Mouse (Mus musculus) midbrain, embryonic 15.5 days (tissue): ENCODE measurements at regions not wholly inside any gene's neighbourhood (a gene's known extent, or its start where the extent isn't known, plus 50 kb on each side); places are given as distances from the start of the nearest gene placed in this dataset.
A peak's percentile ranks its signal among the peaks of the same experiment; 100 is the strongest.

Source experiments
- ATAC-seq: fragments of 200-750 bp; cut with Nextera tagmentation; replicated peaks from 2 replicates; pipeline ENCODE4 v1.8.0; 2017; ENCODE audit warnings: moderate TSS enrichment
- H3K27ac ChIP-seq: fragments of 300-500 bp; sonication (generic); 2 replicates; pipeline ENCODE4 v1.5.1; 2015; ENCODE audit warnings: mild to moderate bottlenecking, inconsistent platforms
- H3K27me3 ChIP-seq: fragments of 300-500 bp; sonication (generic); replicated peaks from 2 replicates; pipeline ENCODE4 v1.6.1; 2015; ENCODE audit warnings: inconsistent platforms
- H3K36me3 ChIP-seq: fragments of 300-500 bp; sonication (generic); replicated peaks from 2 replicates; pipeline ENCODE4 v1.6.1; 2015; ENCODE audit warnings: inconsistent platforms
- H3K4me1 ChIP-seq: fragments of 300-500 bp; sonication (generic); 2 replicates; pipeline ENCODE4 v1.6.1; 2015; ENCODE audit warnings: inconsistent platforms
- H3K4me2 ChIP-seq: fragments of 300-500 bp; sonication (generic); 2 replicates; pipeline ENCODE4 v1.6.1; 2015; ENCODE audit warnings: inconsistent platforms, mild to moderate bottlenecking, moderate library complexity
- H3K4me3 ChIP-seq: fragments of 300-500 bp; sonication (generic); 2 replicates; pipeline ENCODE4 v1.5.1; 2015; ENCODE audit warnings: mild to moderate bottlenecking, inconsistent platforms
- H3K9ac ChIP-seq: fragments of 300-500 bp; sonication (generic); 2 replicates; pipeline ENCODE4 v1.6.1; 2015; ENCODE audit warnings: mild to moderate bottlenecking, inconsistent platforms
- H3K9me3 ChIP-seq: fragments of 300-500 bp; sonication (generic); 2 replicates; pipeline ENCODE4 v1.6.1; 2016; ENCODE audit warnings: inconsistent platforms
- WGBS: fragments of 180-500 bp; shearing (Covaris S2); methylation state at CpG from one replicate; pipeline ENCODE4 v1.1.7; 2015; ENCODE audit warnings: mixed read lengths; 5-methylcytosine and 5-hydroxymethylcytosine counted together

- Histone ChIP-seq H3K27me3 (0 out of 2 replicates have a peak, but pooled peaks cover 3% of the 10 kb centered on the region), H3K9ac (no peak overlapping the region), H3K4me2 (no peak overlapping the region), H3K9me3 (no peaks in the 10 kb centered on the region), H3K4me1 (peaks cover 27% of the 10 kb centered on the region), H3K27ac (no peak overlapping the region), H3K4me3 (no peak overlapping the region), H3K36me3 (no peaks in the 10 kb centered on the region)
- WGBS = 30% methylated on average over 9 of the region's 9 CpGs
- ATAC-seq = no peak
Observed at GRCm38 (mm10) chr13:57314512-57314911, 418.7 kb upstream of the Trpc7 start.

- H3K27me3 ChIP-seq = 0 out of 2 replicates have a peak, but pooled peaks cover 3% of the 10 kb centered on the region
- no peak overlapping the region for H3K4me2 ChIP-seq
- H3K9ac ChIP-seq = no peak overlapping the region
- no peak for ATAC-seq
- H3K27ac ChIP-seq = no peak overlapping the region
- no peaks in the 10 kb centered on the region for H3K36me3 ChIP-seq
- H3K9me3 ChIP-seq = no peaks in the 10 kb centered on the region
- peaks cover 27% of the 10 kb centered on the region for H3K4me1 ChIP-seq
- WGBS = 40% methylated on average over 2 of the region's 2 CpGs
- H3K4me3 ChIP-seq = no peak overlapping the region
Observed at GRCm38 (mm10) chr13:57313731-57314130, 417.9 kb upstream of the Trpc7 start.

- 70% methylated on average over 2 of the region's 2 CpGs for WGBS
- H3K27ac ChIP-seq = no peak overlapping the region
- H3K36me3 ChIP-seq = no peaks in the 10 kb centered on the region
- ATAC-seq = no peak
- H3K9me3 ChIP-seq = no peaks in the 10 kb centered on the region
- no peak overlapping the region for H3K4me3 ChIP-seq
- H3K9ac ChIP-seq = no peak overlapping the region
- 0 out of 2 replicates have a peak, but pooled peaks cover 5% of the 10 kb centered on the region for H3K27me3 ChIP-seq
- no peak overlapping the region for H3K4me2 ChIP-seq
- H3K4me1 ChIP-seq = peaks cover 19% of the 10 kb centered on the region
Observed at GRCm38 (mm10) chr13:57311235-57311634, 415.4 kb upstream of the Trpc7 start.

GRCm38 (mm10) chr13:57309618-57310017, 413.8 kb upstream of the Trpc7 start:
- H3K27ac ChIP-seq = no peak overlapping the region
- no peaks in the 10 kb centered on the region for H3K9me3 ChIP-seq
- H3K4me3 ChIP-seq = no peak overlapping the region
- H3K4me1 ChIP-seq = peaks cover 13% of the 10 kb centered on the region
- 0 out of 2 replicates have a peak, but pooled peaks cover 5% of the 10 kb centered on the region for H3K27me3 ChIP-seq
- no peak overlapping the region for H3K9ac ChIP-seq
- H3K36me3 ChIP-seq = no peaks in the 10 kb centered on the region
- 91% methylated on average over 4 of the region's 4 CpGs for WGBS
- no peak for ATAC-seq
- H3K4me2 ChIP-seq = no peak overlapping the region

GRCm38 (mm10) chr13:57307971-57308903, 412.4 kb upstream of the Trpc7 start:
- Histone ChIP-seq H3K4me1 (peaks cover 9% of the 10 kb centered on the region), H3K4me2 (no peak overlapping the region), H3K27me3 (0 out of 2 replicates have a peak, but pooled peaks cover 5% of the 10 kb centered on the region), H3K4me3 (no peak overlapping the region), H3K27ac (no peak overlapping the region), H3K36me3 (no peaks in the 10 kb centered on the region), H3K9me3 (no peaks in the 10 kb centered on the region), H3K9ac (no peak overlapping the region)
- no peak for ATAC-seq
- WGBS = 18% methylated on average over 20 of the region's 20 CpGs

- H3K9ac ChIP-seq = no peak overlapping the region
- no peaks in the 10 kb centered on the region; the same call in 1 of the 2 replicates for H3K9me3 ChIP-seq
- no peak for ATAC-seq
- 0 out of 2 replicates have a peak, but pooled peaks cover 2% of the 10 kb centered on the region for H3K27me3 ChIP-seq
- 91% methylated on average over 7 of the region's 7 CpGs for WGBS
- H3K4me2 ChIP-seq = no peak overlapping the region
- H3K4me1 ChIP-seq = peaks cover 9% of the 10 kb centered on the region
- H3K36me3 ChIP-seq = no peaks in the 10 kb centered on the region
- no peak overlapping the region for H3K27ac ChIP-seq
- no peak overlapping the region for H3K4me3 ChIP-seq
Observed at GRCm38 (mm10) chr13:57305586-57305985, 409.8 kb upstream of the Trpc7 start.

- Histone ChIP-seq H3K4me1 (peaks cover 9% of the 10 kb centered on the region), H3K36me3 (no peaks in the 10 kb centered on the region), H3K27ac (no peak overlapping the region), H3K4me3 (no peak overlapping the region), H3K9ac (no peak overlapping the region), H3K9me3 (no peaks in the 10 kb centered on the region; the same call in 1 of the 2 replicates), H3K27me3 (0 out of 2 replicates have a peak, but pooled peaks cover 2% of the 10 kb centered on the region), H3K4me2 (no peak overlapping the region)
- WGBS = 82% methylated on average over 2 of the region's 2 CpGs
- no peak for ATAC-seq
Observed at GRCm38 (mm10) chr13:57303805-57304204, 408.0 kb upstream of the Trpc7 start.

- no peaks in the 10 kb centered on the region for H3K27me3 ChIP-seq
- no peak for ATAC-seq
- H3K4me3 ChIP-seq = no peak overlapping the region
- H3K9ac ChIP-seq = no peak overlapping the region
- H3K4me1 ChIP-seq = no peaks in the 10 kb centered on the region
- no peak overlapping the region for H3K27ac ChIP-seq
- WGBS = 77% methylated on average over 9 of the region's 9 CpGs
- H3K4me2 ChIP-seq = no peak overlapping the region
- no peaks in the 10 kb centered on the region for H3K9me3 ChIP-seq
- no peaks in the 10 kb centered on the region for H3K36me3 ChIP-seq
Observed at GRCm38 (mm10) chr13:57291737-57292490, 396.1 kb upstream of the Trpc7 start.

GRCm38 (mm10) chr13:57286168-57286567, 390.4 kb upstream of the Trpc7 start:
- Histone ChIP-seq H3K4me1 (peaks cover 11% of the 10 kb centered on the region), H3K4me2 (no peak overlapping the region), H3K9me3 (no peaks in the 10 kb centered on the region), H3K27ac (no peak overlapping the region), H3K27me3 (no peaks in the 10 kb centered on the region), H3K4me3 (no peak overlapping the region), H3K9ac (no peak overlapping the region), H3K36me3 (no peaks in the 10 kb centered on the region)
- no peak for ATAC-seq
- WGBS = 93% methylated on average over 2 of the region's 2 CpGs

- no peak for ATAC-seq
- Histone ChIP-seq H3K36me3 (no peaks in the 10 kb centered on the region), H3K4me2 (no peak overlapping the region), H3K27ac (no peak overlapping the region), H3K9ac (no peak overlapping the region), H3K4me3 (no peak overlapping the region), H3K9me3 (no peaks in the 10 kb centered on the region), H3K4me1 (peaks cover 11% of the 10 kb centered on the region), H3K27me3 (no peaks in the 10 kb centered on the region)
- 63% methylated on average over 8 of the region's 8 CpGs for WGBS
Observed at GRCm38 (mm10) chr13:57282816-57283215, 387.0 kb upstream of the Trpc7 start.

- no peak overlapping the region for H3K27ac ChIP-seq
- H3K4me3 ChIP-seq = no peak overlapping the region
- H3K4me2 ChIP-seq = no peak overlapping the region
- ATAC-seq = peak; percentile 58; the same call in 1 of the 2 replicates
- no peaks in the 10 kb centered on the region for H3K36me3 ChIP-seq
- no peaks in the 10 kb centered on the region for H3K27me3 ChIP-seq
- WGBS = 59% methylated on average over 24 of the region's 24 CpGs
- no peaks in the 10 kb centered on the region for H3K9me3 ChIP-seq
- H3K9ac ChIP-seq = no peak overlapping the region
- H3K4me1 ChIP-seq = peaks cover 11% of the 10 kb centered on the region
Observed at GRCm38 (mm10) chr13:57281941-57282710, 386.3 kb upstream of the Trpc7 start.

GRCm38 (mm10) chr13:57281504-57281903, 385.7 kb upstream of the Trpc7 start:
- ATAC-seq = no peak
- no peaks in the 10 kb centered on the region for H3K36me3 ChIP-seq
- no peaks in the 10 kb centered on the region for H3K9me3 ChIP-seq
- peaks cover 11% of the 10 kb centered on the region for H3K4me1 ChIP-seq
- 17% methylated on average over 3 of the region's 3 CpGs for WGBS
- no peak overlapping the region for H3K27ac ChIP-seq
- H3K27me3 ChIP-seq = no peaks in the 10 kb centered on the region
- H3K4me3 ChIP-seq = no peak overlapping the region
- H3K4me2 ChIP-seq = no peak overlapping the region
- H3K9ac ChIP-seq = no peak overlapping the region
